Mouse (Mus musculus) midbrain, embryonic 15.5 days (tissue): ENCODE data around the gene Nampt. TPM values are rescaled to one million over a fixed set of nuclear protein-coding genes. Genes with fewer than 3 reads are reported as not detected.

Experiments used
- ATAC-seq: fragments of 200-750 bp; cut with Nextera tagmentation; replicated peaks from 2 replicates; pipeline ENCODE4 v1.8.0; 2017; ENCODE audit warnings: moderate TSS enrichment
- H3K27ac ChIP-seq: fragments of 300-500 bp; sonication (generic); 2 replicates; pipeline ENCODE4 v1.5.1; 2015; ENCODE audit warnings: mild to moderate bottlenecking, inconsistent platforms
- H3K27me3 ChIP-seq: fragments of 300-500 bp; sonication (generic); replicated peaks from 2 replicates; pipeline ENCODE4 v1.6.1; 2015; ENCODE audit warnings: inconsistent platforms
- H3K36me3 ChIP-seq: fragments of 300-500 bp; sonication (generic); replicated peaks from 2 replicates; pipeline ENCODE4 v1.6.1; 2015; ENCODE audit warnings: inconsistent platforms
- H3K4me1 ChIP-seq: fragments of 300-500 bp; sonication (generic); 2 replicates; pipeline ENCODE4 v1.6.1; 2015; ENCODE audit warnings: inconsistent platforms
- H3K4me2 ChIP-seq: fragments of 300-500 bp; sonication (generic); 2 replicates; pipeline ENCODE4 v1.6.1; 2015; ENCODE audit warnings: inconsistent platforms, mild to moderate bottlenecking, moderate library complexity
- H3K4me3 ChIP-seq: fragments of 300-500 bp; sonication (generic); 2 replicates; pipeline ENCODE4 v1.5.1; 2015; ENCODE audit warnings: mild to moderate bottlenecking, inconsistent platforms
- H3K9ac ChIP-seq: fragments of 300-500 bp; sonication (generic); 2 replicates; pipeline ENCODE4 v1.6.1; 2015; ENCODE audit warnings: mild to moderate bottlenecking, inconsistent platforms
- H3K9me3 ChIP-seq: fragments of 300-500 bp; sonication (generic); 2 replicates; pipeline ENCODE4 v1.6.1; 2016; ENCODE audit warnings: inconsistent platforms
- WGBS: fragments of 180-500 bp; shearing (Covaris S2); methylation state at CpG from one replicate; pipeline ENCODE4 v1.1.7; 2015; ENCODE audit warnings: mixed read lengths; 5-methylcytosine and 5-hydroxymethylcytosine counted together
- polyA plus RNA-seq: library from polyadenylated mRNA; unstranded; fragments of >200 nt; fragmentation: Nextera tagmentation; extraction: Ambion mirVana; gene quantifications from 2 replicates; pipeline ENCODE4 v1.2.1, GENCODE M21; 2015

The Nampt gene
- polyA plus RNA-seq, 1 experiment from 2014 or later = 30.4 TPM

- H3K27ac ChIP-seq = no peak overlapping the region
- no peak overlapping the region for H3K4me2 ChIP-seq
- H3K27me3 ChIP-seq = no peaks in the 10 kb centered on the region
- H3K9me3 ChIP-seq = no peaks in the 10 kb centered on the region
- no peak for ATAC-seq
- H3K4me1 ChIP-seq = no peaks in the 10 kb centered on the region
- 0 out of 2 replicates have a peak, but pooled peaks cover 12% of the 10 kb centered on the region for H3K36me3 ChIP-seq
- no peak overlapping the region for H3K4me3 ChIP-seq
- WGBS = 84% methylated on average over 6 of the region's 6 CpGs
- no peak overlapping the region for H3K9ac ChIP-seq
Observed at GRCm38 (mm10) chr12:32854866-32855265, 35.5 kb downstream of the Nampt start.

GRCm38 (mm10) chr12:32855398-32855797, 36.1 kb downstream of the Nampt start:
- H3K4me1 ChIP-seq = no peaks in the 10 kb centered on the region
- H3K9me3 ChIP-seq = no peaks in the 10 kb centered on the region
- H3K4me3 ChIP-seq = no peak overlapping the region
- no peak overlapping the region for H3K4me2 ChIP-seq
- no peak overlapping the region for H3K9ac ChIP-seq
- H3K27ac ChIP-seq = no peak overlapping the region
- H3K36me3 ChIP-seq = 0 out of 2 replicates have a peak, but pooled peaks cover 8% of the 10 kb centered on the region
- no peaks in the 10 kb centered on the region for H3K27me3 ChIP-seq
- ATAC-seq = no peak
- WGBS = 88% methylated on average over 4 of the region's 4 CpGs

DNA sequence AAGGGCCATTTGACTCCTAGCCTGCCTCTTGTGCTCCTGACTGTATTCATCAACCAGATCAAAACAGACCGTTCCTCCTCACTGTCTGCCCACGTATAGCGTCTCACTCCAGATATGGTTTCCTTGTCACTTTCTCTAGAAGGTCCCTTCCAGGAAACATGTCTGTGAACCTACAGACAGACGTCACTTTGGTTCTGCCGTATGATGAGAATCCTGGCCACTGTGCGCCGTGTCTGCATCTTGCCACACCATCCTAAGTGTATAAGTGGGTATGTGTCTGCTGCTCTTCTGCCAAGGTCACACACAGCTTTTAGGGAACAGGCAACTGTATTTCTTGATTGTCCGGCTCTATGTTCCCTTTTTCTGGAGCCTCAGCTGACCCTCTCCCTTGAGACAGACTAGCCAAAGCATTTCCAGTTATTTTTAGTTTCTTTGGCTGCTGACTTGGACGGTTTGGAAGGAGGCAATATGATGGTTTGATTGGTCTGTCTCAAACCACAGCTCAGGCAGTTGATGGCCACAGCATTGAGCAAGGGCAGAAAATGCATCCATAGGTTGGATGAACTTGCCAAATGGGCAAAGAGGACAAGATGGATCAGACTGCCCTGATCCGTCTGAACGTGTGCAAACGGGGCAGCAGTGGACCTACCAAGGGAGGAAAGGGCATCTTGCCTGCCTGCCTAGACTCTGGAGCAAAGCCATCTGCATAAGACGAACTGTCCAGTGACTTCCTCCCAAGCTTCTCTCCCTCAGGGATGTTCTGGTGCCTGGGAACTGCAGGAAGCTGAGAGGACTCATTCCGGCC, 37.6 kb downstream of the Nampt start:
- H3K9ac ChIP-seq = no peak overlapping the region
- 92% methylated on average over 14 of the region's 14 CpGs for WGBS
- H3K27me3 ChIP-seq = no peaks in the 10 kb centered on the region
- no peak overlapping the region for H3K27ac ChIP-seq
- H3K4me2 ChIP-seq = no peak overlapping the region
- no peak for ATAC-seq
- no peaks in the 10 kb centered on the region for H3K4me1 ChIP-seq
- H3K9me3 ChIP-seq = no peaks in the 10 kb centered on the region
- no peak overlapping the region for H3K4me3 ChIP-seq
- H3K36me3 ChIP-seq = 0 out of 2 replicates have a peak, but pooled peaks cover 4% of the 10 kb centered on the region

GRCm38 (mm10) chr12:32858444-32858843, 39.1 kb downstream of the Nampt start:
- Histone ChIP-seq H3K9me3 (no peaks in the 10 kb centered on the region), H3K4me1 (no peaks in the 10 kb centered on the region), H3K4me2 (no peak overlapping the region), H3K4me3 (no peak overlapping the region), H3K9ac (no peak overlapping the region), H3K27me3 (no peaks in the 10 kb centered on the region), H3K27ac (no peak overlapping the region), H3K36me3 (no peaks in the 10 kb centered on the region)
- WGBS = 71% methylated on average over 1 of the region's 1 CpGs
- no peak for ATAC-seq

DNA sequence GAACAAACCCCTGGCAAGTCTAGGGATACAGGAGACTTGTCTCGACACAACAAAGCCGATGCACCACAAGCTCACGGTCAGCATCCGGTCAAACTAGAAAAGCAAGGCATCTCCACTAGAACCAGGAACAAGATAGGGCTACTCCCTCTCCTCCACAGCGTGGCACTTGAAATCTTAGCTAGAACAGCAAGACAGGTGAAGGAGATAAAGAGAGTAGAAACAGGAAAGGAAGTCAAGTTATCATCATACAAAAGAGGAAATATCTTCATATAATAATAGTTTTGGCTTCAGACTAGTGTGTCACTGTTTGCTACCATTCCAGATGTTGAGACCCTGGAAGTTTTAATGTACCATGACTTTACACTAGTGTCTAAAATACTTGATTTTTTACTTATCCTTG, 41.5 kb downstream of the Nampt start:
- Histone ChIP-seq H3K27ac (no peak overlapping the region), H3K4me2 (no peak overlapping the region), H3K4me3 (no peak overlapping the region), H3K4me1 (no peaks in the 10 kb centered on the region), H3K9ac (no peak overlapping the region), H3K36me3 (no peaks in the 10 kb centered on the region), H3K27me3 (no peaks in the 10 kb centered on the region), H3K9me3 (no peaks in the 10 kb centered on the region)
- ATAC-seq = no peak
- WGBS = 92% methylated on average over 5 of the region's 5 CpGs

DNA sequence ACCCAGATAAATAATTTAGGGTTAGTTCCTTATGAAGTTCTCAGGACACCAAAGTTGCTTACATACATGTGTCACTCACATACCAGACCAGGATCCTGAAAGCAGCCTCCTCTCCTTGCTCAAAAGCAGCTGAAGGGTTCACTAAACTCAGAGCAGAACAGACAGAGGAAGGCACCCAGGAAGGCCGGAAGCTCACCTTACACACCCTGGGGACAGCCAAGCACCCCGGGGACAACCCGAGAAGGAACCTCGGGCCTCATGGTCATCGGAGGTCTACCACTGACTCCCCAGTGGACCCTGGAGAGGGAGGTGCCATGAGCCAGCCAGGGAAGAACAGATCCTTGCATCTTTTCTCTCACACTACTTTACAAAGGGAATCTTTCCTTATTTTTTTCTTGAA, 51.5 kb downstream of the Nampt start:
- Histone ChIP-seq H3K4me2 (no peak overlapping the region), H3K27ac (no peak overlapping the region), H3K4me3 (no peak overlapping the region), H3K9me3 (no peaks in the 10 kb centered on the region), H3K4me1 (no peaks in the 10 kb centered on the region), H3K27me3 (no peaks in the 10 kb centered on the region), H3K9ac (no peak overlapping the region), H3K36me3 (no peaks in the 10 kb centered on the region)
- WGBS = 87% methylated on average over 5 of the region's 5 CpGs
- ATAC-seq = no peak

GRCm38 (mm10) chr12:32877500-32877899, 58.2 kb downstream of the Nampt start:
- Histone ChIP-seq H3K27ac (no peak overlapping the region), H3K36me3 (no peaks in the 10 kb centered on the region), H3K4me1 (no peaks in the 10 kb centered on the region; the same call in 1 of the 2 replicates), H3K4me2 (no peak overlapping the region), H3K4me3 (no peak overlapping the region), H3K9ac (no peak overlapping the region), H3K27me3 (no peaks in the 10 kb centered on the region), H3K9me3 (no peaks in the 10 kb centered on the region)
- 91% methylated on average over 9 of the region's 9 CpGs for WGBS
- 0 out of 2 replicates have a peak, but pooled peaks have one; percentile 37 for ATAC-seq

- Histone ChIP-seq H3K4me2 (no peak overlapping the region), H3K9ac (no peak overlapping the region), H3K4me1 (no peaks in the 10 kb centered on the region; the same call in 1 of the 2 replicates), H3K27ac (no peak overlapping the region), H3K9me3 (no peaks in the 10 kb centered on the region), H3K4me3 (no peak overlapping the region), H3K36me3 (no peaks in the 10 kb centered on the region), H3K27me3 (no peaks in the 10 kb centered on the region)
- ATAC-seq = peak; percentile 81
- WGBS = 58% methylated on average over 11 of the region's 11 CpGs
Observed at GRCm38 (mm10) chr12:32877964-32878571, 58.7 kb downstream of the Nampt start.

DNA sequence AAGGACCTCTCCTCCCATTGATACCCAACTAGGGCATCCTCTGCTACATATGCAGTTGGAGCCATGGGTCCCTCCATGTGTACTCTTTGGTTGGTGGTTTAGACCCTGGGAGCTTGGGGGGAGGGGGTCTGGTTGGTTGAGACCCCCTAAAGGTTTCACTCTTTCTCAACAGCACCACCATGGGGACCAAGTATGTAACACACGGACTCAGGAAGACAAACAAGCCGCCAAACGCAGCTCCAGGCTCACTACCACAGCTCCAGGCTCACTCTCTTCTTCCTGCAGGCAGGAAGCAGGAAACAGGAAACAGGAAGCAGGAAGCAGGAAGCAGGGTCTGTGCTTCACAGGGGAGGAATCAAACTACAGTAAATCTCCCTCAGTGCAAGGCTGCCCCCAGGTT, 60.0 kb downstream of the Nampt start:
- no peak overlapping the region for H3K9ac ChIP-seq
- H3K27me3 ChIP-seq = no peaks in the 10 kb centered on the region
- 83% methylated on average over 3 of the region's 3 CpGs for WGBS
- H3K27ac ChIP-seq = no peak overlapping the region
- ATAC-seq = no peak
- H3K4me3 ChIP-seq = no peak overlapping the region
- no peak overlapping the region for H3K4me2 ChIP-seq
- H3K4me1 ChIP-seq = no peaks in the 10 kb centered on the region; the same call in 1 of the 2 replicates
- H3K9me3 ChIP-seq = no peaks in the 10 kb centered on the region
- H3K36me3 ChIP-seq = no peaks in the 10 kb centered on the region

- Histone ChIP-seq H3K27ac (no peak overlapping the region), H3K4me3 (no peak overlapping the region), H3K4me1 (no peaks in the 10 kb centered on the region), H3K4me2 (no peak overlapping the region), H3K9me3 (no peaks in the 10 kb centered on the region), H3K27me3 (no peaks in the 10 kb centered on the region), H3K36me3 (no peaks in the 10 kb centered on the region), H3K9ac (no peak overlapping the region)
- no peak for ATAC-seq
- 81% methylated on average over 9 of the region's 9 CpGs for WGBS
Observed at GRCm38 (mm10) chr12:32884356-32884755, 65.0 kb downstream of the Nampt start.

DNA sequence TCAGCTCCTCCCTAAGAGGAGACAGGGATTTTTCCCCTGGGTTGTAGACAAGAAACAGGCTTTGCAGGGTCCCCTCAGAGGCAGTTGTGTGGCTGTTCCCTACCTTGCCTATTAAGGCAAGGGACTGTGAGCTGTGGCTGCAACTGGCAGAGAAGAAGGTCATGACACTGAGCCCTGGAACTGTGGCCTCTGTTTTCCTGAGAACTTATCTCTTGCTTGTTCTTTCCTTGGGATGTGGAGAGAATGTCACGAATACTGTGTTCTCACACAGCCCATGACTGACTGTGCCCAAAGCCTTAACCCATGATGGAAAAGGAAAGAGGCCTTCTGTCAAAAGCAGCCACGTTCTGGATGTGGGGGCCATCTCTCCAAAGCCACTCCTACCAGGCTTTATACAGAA, 65.7 kb downstream of the Nampt start:
- H3K9ac ChIP-seq = no peak overlapping the region
- no peaks in the 10 kb centered on the region for H3K4me1 ChIP-seq
- no peak for ATAC-seq
- 76% methylated on average over 2 of the region's 2 CpGs for WGBS
- H3K27ac ChIP-seq = no peak overlapping the region
- H3K4me2 ChIP-seq = no peak overlapping the region
- no peaks in the 10 kb centered on the region for H3K9me3 ChIP-seq
- H3K4me3 ChIP-seq = no peak overlapping the region
- H3K36me3 ChIP-seq = no peaks in the 10 kb centered on the region
- no peaks in the 10 kb centered on the region for H3K27me3 ChIP-seq

DNA sequence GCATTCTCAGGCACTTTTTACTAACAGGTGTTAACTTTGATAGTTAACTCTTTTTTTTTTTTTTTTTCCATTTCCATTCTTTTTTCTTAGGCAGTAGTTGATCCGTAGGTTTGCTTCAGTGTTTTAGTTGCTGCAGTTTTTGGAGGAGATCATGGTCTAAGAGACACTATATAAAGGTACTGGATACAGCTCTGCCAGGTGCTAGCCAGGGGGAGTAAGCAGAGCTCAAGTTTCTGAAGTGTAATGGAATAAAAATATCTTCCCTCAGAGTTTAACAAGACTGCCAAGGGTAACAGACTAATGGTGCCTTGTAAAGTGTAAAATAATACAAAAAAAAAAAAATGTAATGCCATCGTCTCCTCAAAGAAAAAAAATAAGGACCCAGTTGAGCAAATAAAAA, 67.0 kb downstream of the Nampt start:
- no peak overlapping the region for H3K27ac ChIP-seq
- no peaks in the 10 kb centered on the region for H3K36me3 ChIP-seq
- no peaks in the 10 kb centered on the region for H3K9me3 ChIP-seq
- no peaks in the 10 kb centered on the region for H3K4me1 ChIP-seq
- H3K9ac ChIP-seq = no peak overlapping the region
- no peaks in the 10 kb centered on the region for H3K27me3 ChIP-seq
- no peak overlapping the region for H3K4me3 ChIP-seq
- H3K4me2 ChIP-seq = no peak overlapping the region
- no peak for ATAC-seq
- WGBS = 92% methylated on average over 2 of the region's 2 CpGs

DNA sequence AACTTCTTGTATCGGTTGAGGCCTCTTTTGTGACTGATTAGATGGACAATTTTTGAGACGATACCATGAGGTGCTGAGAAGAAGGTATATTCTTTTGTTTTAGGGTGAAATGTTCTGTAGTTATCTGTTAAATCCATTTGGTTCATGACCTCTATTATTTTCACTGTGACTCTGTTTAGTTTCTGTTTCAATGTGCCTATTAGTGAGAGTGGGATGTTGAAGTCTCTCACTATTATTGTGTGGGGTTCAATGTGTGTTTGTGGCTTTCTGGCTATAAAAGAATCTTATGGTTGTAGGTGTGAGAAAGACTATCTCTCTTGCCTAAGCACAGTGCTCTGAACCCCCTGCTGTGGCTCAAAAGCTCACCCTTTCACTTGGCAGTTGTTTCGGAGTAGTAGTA, 68.9 kb downstream of the Nampt start:
- Histone ChIP-seq H3K4me3 (no peak overlapping the region), H3K9ac (no peak overlapping the region), H3K27me3 (no peaks in the 10 kb centered on the region), H3K27ac (no peak overlapping the region), H3K4me1 (no peaks in the 10 kb centered on the region), H3K36me3 (no peaks in the 10 kb centered on the region), H3K9me3 (no peaks in the 10 kb centered on the region), H3K4me2 (no peak overlapping the region)
- ATAC-seq = no peak
- 86% methylated on average over 3 of the region's 3 CpGs for WGBS
